Mouse (Mus musculus) small intestine, adult 2 months (tissue): Measurements from ENCODE around the gene Ankrd66. TPM values are rescaled to one million over a fixed set of nuclear protein-coding genes. Genes with fewer than 3 reads are reported as not detected.
"Not testable (repeated sequence)": the region's sequence is repeated elsewhere in the genome, so short reads cannot be mapped to it uniquely, and the experiment has no call there.

ENCODE experiments used
- H3K27ac ChIP-seq: fragments of 200-500 bp; 2 replicates; pipeline ENCODE4 v1.5.1; 2012; ENCODE audit warnings: low read depth, low read length, control low read depth, inconsistent platforms; ENCODE audit not compliant: insufficient read depth
- H3K27me3 ChIP-seq: fragments of 200-500 bp; 2 replicates; pipeline ENCODE4 v1.6.1; 2012; ENCODE audit warnings: mild to moderate bottlenecking, moderate library complexity, low read length, inconsistent platforms; ENCODE audit not compliant: control insufficient read depth, insufficient read depth
- H3K36me3 ChIP-seq: fragments of 200-500 bp; 2 replicates; pipeline ENCODE4 v1.6.1; 2012; ENCODE audit warnings: mild to moderate bottlenecking, low read length, control low read depth, inconsistent platforms; ENCODE audit not compliant: control insufficient read depth, insufficient read depth
- H3K4me1 ChIP-seq: fragments of 200-500 bp; 2 replicates; pipeline ENCODE4 v1.6.1; 2012; ENCODE audit warnings: low read length, inconsistent platforms, mixed read lengths; ENCODE audit not compliant: control insufficient read depth, insufficient read depth, insufficient read length
- H3K4me3 ChIP-seq: fragments of 200-500 bp; 2 replicates; pipeline ENCODE4 v1.5.1; 2012; ENCODE audit warnings: low read depth, mild to moderate bottlenecking, control low read depth, inconsistent platforms, low read length, moderate library complexity
- CTCF ChIP-seq: fragments of 200-500 bp; IDR thresholded peaks from 2 replicates; pipeline ENCODE4 v1.5.1; 2012; ENCODE audit warnings: low read depth, mild to moderate bottlenecking, control low read depth, inconsistent platforms, low read length, moderate library complexity, mixed read lengths; ENCODE audit not compliant: insufficient replicate concordance, insufficient read length; ENCODE audit errors: extremely low read depth
- POLR2A ChIP-seq: fragments of 200-500 bp; IDR thresholded peaks from 2 replicates; pipeline ENCODE4 v1.6.1; 2012; ENCODE audit warnings: low read depth, mild to moderate bottlenecking, control low read depth, inconsistent platforms, low read length, moderate library complexity
- WGBS: fragments of 180-500 bp; shearing (Covaris S2); methylation state at CpG from one replicate; pipeline ENCODE4 v1.1.7; 2018; 5-methylcytosine and 5-hydroxymethylcytosine counted together
- polyA plus RNA-seq: library from polyadenylated mRNA; depleted of rRNA; stranded (reverse); fragments of >200 nt; gene quantifications from 2 replicates; pipeline ENCODE4 v1.2.3, GENCODE M21; 2012

Gene Ankrd66
- polyA plus RNA-seq, 1 experiment, result not detected

DNA sequence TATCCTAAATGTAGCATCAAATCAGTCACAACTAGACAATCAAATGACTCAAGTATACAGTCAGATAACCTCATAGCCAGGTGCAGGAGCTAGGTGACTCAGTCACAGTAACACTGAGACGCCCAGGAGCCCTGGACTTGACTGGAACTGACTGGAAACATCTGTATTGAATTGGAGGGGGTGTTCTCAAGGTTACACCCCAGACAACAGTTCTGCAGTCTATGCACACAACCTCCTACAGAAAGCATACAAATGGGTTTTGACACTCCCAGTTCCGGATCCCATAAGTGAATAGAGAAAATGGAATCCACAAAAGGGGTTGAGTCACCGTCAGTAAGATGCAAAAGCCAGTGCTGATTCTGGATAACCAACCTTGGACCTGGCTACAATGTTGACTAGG is 15.2 kb upstream of the Ankrd66 start:
- Histone ChIP-seq H3K4me3 (no peak overlapping the region), H3K27ac (no peak overlapping the region), H3K36me3 (no peaks in the 10 kb centered on the region), H3K4me1 (peaks cover 5% of the 10 kb centered on the region; the same call in 1 of the 2 replicates), H3K27me3 (no peaks in the 10 kb centered on the region)
- WGBS, result 82% methylated on average over 3 of the region's 3 CpGs
- no peak for TF ChIP-seq CTCF
- no peak for TF ChIP-seq POLR2A

DNA sequence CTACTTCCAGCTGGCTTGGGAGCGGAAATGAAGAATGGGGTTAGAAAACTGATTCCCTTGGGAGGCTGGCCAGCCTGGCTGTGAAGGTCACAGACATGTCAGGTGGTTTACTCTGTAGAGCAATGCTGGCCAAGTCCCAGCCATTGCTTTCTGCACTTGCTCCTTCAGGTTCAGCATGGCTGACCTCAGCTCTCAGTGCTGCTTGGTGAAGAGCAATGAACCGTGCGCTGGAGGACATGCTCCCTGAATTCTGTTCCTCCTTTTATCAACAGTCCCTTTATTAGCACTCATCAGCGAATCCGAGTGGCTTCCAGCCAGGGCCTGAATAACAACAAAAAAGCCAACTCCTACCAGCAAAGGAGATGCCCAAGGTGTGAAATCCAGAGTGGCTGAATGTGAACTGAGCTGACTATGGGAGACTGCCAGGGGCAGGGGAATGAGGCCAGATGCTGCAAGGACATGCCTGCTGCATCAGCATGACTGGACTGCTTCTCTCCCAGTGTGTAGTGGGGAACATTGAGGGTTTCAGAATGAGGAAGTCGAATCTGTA is 14.2 kb upstream of the Ankrd66 start:
- peaks cover 5% of the 10 kb centered on the region; the same call in 1 of the 2 replicates for H3K4me1 ChIP-seq
- peak overlapping the region; percentile 84 for H3K27ac ChIP-seq
- no peaks in the 10 kb centered on the region for H3K27me3 ChIP-seq
- TF ChIP-seq POLR2A (no peak), CTCF (no peak)
- H3K4me3 ChIP-seq, result no peak overlapping the region
- 32% methylated on average over 6 of the region's 6 CpGs for WGBS
- no peaks in the 10 kb centered on the region for H3K36me3 ChIP-seq

DNA sequence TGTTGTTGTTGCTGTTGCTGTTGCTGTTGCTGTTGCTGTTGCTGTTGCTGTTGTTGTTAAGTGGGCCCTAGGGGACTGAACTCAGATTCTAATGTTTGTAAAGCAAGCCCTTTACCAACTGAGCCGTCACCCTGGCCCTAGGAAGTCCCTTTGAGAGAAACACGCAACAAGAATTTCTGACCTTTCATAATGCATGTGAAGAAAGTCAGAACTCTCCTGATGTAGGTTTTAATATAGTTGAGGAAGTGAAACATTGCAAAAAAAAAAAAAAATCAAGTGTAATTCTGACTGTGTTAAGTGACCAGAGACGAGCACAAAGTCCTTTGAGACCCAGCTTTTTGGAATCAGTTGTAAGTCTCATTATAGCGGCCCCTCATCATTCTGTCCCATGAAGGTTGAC is 13.7 kb upstream of the Ankrd66 start:
- H3K4me3 ChIP-seq, result no peak overlapping the region
- TF ChIP-seq POLR2A (no peak), CTCF (no peak)
- peak overlapping the region; percentile 84 for H3K27ac ChIP-seq
- no peaks in the 10 kb centered on the region for H3K36me3 ChIP-seq
- 85% methylated on average over 4 of the region's 4 CpGs for WGBS
- no peaks in the 10 kb centered on the region for H3K27me3 ChIP-seq
- peaks cover 5% of the 10 kb centered on the region; the same call in 1 of the 2 replicates for H3K4me1 ChIP-seq

DNA sequence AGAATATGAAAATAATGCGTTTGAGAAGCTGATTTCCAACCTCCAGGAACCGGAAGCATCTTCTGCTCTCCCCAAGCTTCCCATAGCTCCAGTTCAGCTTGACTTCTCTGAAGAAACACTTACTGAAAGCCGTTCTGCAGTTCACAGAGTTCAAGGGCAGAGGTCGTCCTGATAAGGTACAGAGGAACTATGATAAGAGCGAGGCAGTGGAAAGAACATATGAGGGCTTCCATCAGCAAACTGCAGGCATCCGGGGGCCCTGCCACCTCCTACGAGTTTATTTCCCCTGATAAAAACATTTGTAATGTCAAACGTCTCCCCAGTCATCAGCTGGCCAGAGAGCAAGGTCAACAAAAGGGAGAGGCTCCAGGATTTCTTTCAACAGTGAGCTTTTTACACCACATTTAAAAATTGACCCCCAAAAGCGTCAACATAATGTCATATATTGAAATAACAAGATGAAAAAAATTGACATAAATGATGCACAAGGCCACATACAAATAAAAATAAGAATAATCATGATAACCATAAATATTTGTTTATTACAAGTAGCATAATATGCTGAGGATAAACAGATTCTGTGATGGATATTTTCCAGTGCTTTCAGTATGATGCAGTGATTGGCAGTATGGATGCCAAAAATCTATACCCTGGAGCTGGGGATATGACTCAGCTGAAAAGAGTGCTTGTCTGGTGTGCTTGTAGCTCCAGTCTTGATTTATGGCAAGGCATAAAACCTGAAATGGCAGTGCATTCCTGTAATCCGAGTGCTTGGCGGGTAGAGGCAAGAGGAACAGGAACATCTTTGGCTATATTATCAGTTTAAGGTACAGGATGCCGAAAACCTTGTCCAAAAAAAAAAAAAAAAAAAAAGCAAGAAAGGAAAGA is 11.3 kb upstream of the Ankrd66 start:
- no peak overlapping the region for H3K27ac ChIP-seq
- no peaks in the 10 kb centered on the region for H3K27me3 ChIP-seq
- 19% methylated on average over 12 of the region's 12 CpGs for WGBS
- peaks cover 5% of the 10 kb centered on the region; the same call in 1 of the 2 replicates for H3K4me1 ChIP-seq
- no peaks in the 10 kb centered on the region for H3K36me3 ChIP-seq
- no peak for TF ChIP-seq POLR2A
- no peak for TF ChIP-seq CTCF
- H3K4me3 ChIP-seq, result no peak overlapping the region

DNA sequence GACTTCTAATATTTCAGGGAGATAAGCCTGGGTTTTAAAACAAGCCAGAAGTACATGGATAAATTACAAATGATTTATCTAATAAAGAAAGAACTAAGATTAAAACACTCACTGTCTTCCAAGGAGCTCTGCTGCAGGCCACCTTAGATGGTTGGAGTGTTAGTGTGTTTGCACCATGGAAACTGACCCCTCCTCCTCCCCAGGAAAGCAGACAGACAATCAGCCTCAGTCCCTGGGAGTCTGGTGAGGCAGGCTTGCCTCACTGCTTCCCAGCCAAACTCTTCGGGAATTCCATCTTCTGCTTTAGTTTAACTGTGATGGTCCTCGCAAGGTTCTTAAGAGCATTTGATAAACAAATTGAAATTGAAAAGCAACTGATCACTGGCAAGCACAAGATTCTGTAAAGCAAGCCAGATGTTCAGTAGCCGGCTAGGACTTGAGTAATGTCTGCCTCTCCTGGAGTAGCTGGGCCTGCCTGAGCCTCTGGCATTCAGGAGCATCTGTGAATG is 7.7 kb upstream of the Ankrd66 start:
- Histone ChIP-seq H3K4me3 (no peak overlapping the region), H3K27ac (no peak overlapping the region), H3K27me3 (no peaks in the 10 kb centered on the region), H3K4me1 (no peaks in the 10 kb centered on the region; the same call in 1 of the 2 replicates), H3K36me3 (no peaks in the 10 kb centered on the region)
- 74% methylated on average over 3 of the region's 3 CpGs for WGBS
- TF ChIP-seq POLR2A, result no peak
- TF ChIP-seq CTCF, result no peak

DNA sequence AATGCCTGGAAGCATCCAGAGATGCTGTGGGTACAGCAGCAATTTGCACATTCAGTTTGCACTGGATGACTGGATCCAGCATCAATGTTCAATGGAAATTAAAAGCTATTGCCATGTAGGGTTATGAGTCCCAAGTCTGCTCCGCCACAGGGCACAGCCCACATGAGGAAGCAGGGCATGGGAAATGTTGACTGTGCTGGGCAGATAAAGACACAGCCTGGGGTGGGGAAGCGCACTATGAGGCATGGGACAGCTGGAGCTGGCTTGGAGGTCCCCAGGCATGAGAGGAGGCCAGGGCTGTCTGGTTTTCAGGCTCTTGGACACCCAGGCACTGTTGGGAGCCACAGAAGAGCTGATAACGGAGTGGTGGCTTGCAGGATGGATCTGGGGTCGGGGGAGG is 601 bp upstream of the Ankrd66 start:
- no peaks in the 10 kb centered on the region for H3K27me3 ChIP-seq
- H3K27ac ChIP-seq, result no peak overlapping the region
- H3K4me3 ChIP-seq, result no peak overlapping the region
- no peaks in the 10 kb centered on the region; the same call in none of the 2 replicates for H3K4me1 ChIP-seq
- TF ChIP-seq CTCF (no peak), POLR2A (no peak)
- 65% methylated on average over 4 of the region's 4 CpGs for WGBS
- H3K36me3 ChIP-seq, result no peaks in the 10 kb centered on the region

DNA sequence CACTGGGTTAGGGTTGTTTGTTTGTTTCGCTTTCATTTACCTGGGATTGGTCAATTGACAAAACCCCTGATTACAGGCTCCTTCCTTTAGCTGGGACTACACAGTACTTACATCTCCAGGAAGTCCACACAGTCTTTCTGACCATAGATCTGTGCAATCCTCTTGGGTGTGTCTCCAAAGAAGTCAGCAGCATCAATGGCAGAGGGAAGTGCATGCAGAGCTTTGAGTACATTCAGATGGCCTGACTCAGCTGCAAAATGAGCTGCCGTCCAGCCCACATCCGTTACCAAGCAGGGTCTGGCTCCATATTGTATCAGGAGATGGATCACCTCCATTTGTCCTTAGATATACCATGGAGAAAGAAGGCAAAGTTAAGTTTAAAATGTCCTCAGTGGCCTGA is 4.7 kb downstream of the Ankrd66 start:
- no peak overlapping the region for H3K4me3 ChIP-seq
- no peaks in the 10 kb centered on the region for H3K36me3 ChIP-seq
- no peak overlapping the region for H3K27ac ChIP-seq
- H3K27me3 ChIP-seq, result no peaks in the 10 kb centered on the region
- H3K4me1 ChIP-seq, result no peaks in the 10 kb centered on the region; the same call in 1 of the 2 replicates
- WGBS, result 84% methylated on average over 3 of the region's 3 CpGs
- TF ChIP-seq CTCF (no peak), POLR2A (no peak)

DNA sequence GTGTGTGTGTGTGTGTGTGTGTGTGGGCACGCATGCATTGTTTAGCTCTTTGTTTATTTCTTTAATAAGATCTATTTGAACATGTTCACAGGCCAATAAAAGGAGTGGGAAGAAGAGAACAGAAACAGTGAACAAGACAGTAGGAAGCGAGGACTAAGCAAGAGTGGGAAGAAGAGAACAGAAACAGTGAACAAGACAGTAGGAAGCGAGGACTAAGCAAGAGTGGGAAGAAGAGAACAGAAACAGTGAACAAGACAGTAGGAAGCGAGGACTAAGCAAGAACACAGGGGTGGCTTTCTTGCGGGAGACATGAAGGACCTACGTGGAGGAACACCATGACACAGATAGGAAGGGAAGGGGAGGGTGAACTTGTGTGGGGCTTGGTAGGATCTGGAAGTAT is 6.6 kb downstream of the Ankrd66 start:
- 89% methylated on average over 6 of the region's 6 CpGs for WGBS
- H3K27ac ChIP-seq, H3K27me3 ChIP-seq, H3K36me3 ChIP-seq, H3K4me1 ChIP-seq, H3K4me3 ChIP-seq: not testable (repeated sequence)
